Mouse (Mus musculus): Measurements from ENCODE around the gene Tfip11. TPM values are rescaled to one million over a fixed set of nuclear protein-coding genes. Genes with fewer than 3 reads are reported as not detected.
A peak's percentile ranks its signal among the peaks of the same experiment; 100 is the strongest.

Gene Tfip11
- polyA plus RNA-seq, 1 experiment, result 26.4 TPM

- no peak overlapping the region for H3K4me3 ChIP-seq (ENCODE audit: insufficient read depth, low read length)
- no peak for TF ChIP-seq POLR2A (IDR thresholded peaks at IDR 0.05; ENCODE audit: borderline replicate concordance, low read depth, low read length)
- no peak for TF ChIP-seq CTCF (IDR thresholded peaks at IDR 0.05; ENCODE audit: low read depth, low read length)
- H3K27ac ChIP-seq (ENCODE audit: insufficient read depth, low read depth, low read length), result no peak overlapping the region
- peaks cover 11% of the 10 kb centered on the region for H3K4me1 ChIP-seq (ENCODE audit: control insufficient read depth, insufficient read depth, low read length)
Observed at GRCm38 (mm10) chr5:112320379-112320778, 5.8 kb upstream of the Tfip11 start.

DNA sequence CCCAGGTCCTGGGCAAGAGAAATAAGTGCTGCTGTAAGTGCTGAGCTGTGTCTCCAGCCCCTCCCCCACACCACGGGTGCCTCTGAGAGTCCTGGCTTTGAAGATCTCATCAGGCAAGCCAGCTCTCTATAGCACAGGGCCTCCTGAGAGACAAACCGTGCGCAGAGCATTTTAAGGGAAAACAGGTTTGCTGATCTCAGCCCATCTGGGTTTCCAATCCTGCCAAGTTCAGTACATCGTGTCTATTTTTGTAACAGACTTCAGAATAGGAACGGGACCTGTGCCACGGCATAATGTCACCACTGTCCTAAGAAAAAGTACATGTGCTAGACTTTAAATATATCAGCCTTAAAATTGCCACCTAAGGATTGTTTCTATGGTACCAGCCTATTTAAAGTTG is 5.2 kb upstream of the Tfip11 start:
- peaks cover 11% of the 10 kb centered on the region for H3K4me1 ChIP-seq (ENCODE audit: control insufficient read depth, insufficient read depth, low read length)
- no peak overlapping the region for H3K27ac ChIP-seq (ENCODE audit: insufficient read depth, low read depth, low read length)
- no peak for TF ChIP-seq POLR2A (IDR thresholded peaks at IDR 0.05; ENCODE audit: borderline replicate concordance, low read depth, low read length)
- TF ChIP-seq CTCF (IDR thresholded peaks at IDR 0.05; ENCODE audit: low read depth, low read length), result no peak
- no peak overlapping the region for H3K4me3 ChIP-seq (ENCODE audit: insufficient read depth, low read length)

DNA sequence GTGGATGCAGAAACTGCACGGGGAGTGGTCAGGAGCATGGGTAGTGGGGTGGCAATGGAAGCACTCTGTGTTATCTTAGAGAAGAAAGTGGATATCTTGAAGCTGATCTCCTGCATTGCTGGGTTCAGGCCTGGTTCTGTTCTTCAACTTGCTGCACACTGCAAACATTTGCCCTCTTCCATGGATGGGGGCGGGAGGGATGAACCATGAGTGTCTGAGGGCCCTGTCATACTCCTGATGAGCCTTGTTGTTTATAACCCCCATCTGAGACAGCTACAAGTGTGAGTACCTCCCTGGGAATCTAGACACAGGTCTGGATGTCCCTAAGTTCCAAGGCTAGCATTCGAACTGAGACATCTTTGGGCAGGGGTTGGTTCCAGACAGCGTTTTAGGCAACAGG is 4.8 kb upstream of the Tfip11 start:
- Histone ChIP-seq H3K27ac (ENCODE audit: insufficient read depth, low read depth, low read length) (no peak overlapping the region), H3K4me3 (ENCODE audit: insufficient read depth, low read length) (no peak overlapping the region), H3K4me1 (ENCODE audit: control insufficient read depth, insufficient read depth, low read length) (peaks cover 11% of the 10 kb centered on the region)
- TF ChIP-seq POLR2A (IDR thresholded peaks at IDR 0.05; ENCODE audit: borderline replicate concordance, low read depth, low read length) (no peak), CTCF (IDR thresholded peaks at IDR 0.05; ENCODE audit: low read depth, low read length) (no peak)

GRCm38 (mm10) chr5:112323246-112323645 is 2.9 kb upstream of the Tfip11 start:
- H3K27ac ChIP-seq (ENCODE audit: insufficient read depth, low read depth, low read length), result no peak overlapping the region
- H3K4me1 ChIP-seq (ENCODE audit: control insufficient read depth, insufficient read depth, low read length), result peaks cover 16% of the 10 kb centered on the region
- TF ChIP-seq POLR2A (IDR thresholded peaks at IDR 0.05; ENCODE audit: borderline replicate concordance, low read depth, low read length) (no peak), CTCF (IDR thresholded peaks at IDR 0.05; ENCODE audit: low read depth, low read length) (no peak)
- no peak overlapping the region for H3K4me3 ChIP-seq (ENCODE audit: insufficient read depth, low read length)

- H3K4me3 ChIP-seq (ENCODE audit: insufficient read depth, low read length), result peak overlapping the region; percentile 60
- TF ChIP-seq CTCF (IDR thresholded peaks at IDR 0.05; ENCODE audit: low read depth, low read length) (no peak), POLR2A (IDR thresholded peaks at IDR 0.05; ENCODE audit: borderline replicate concordance, low read depth, low read length) (no peak)
- peaks cover 16% of the 10 kb centered on the region for H3K4me1 ChIP-seq (ENCODE audit: control insufficient read depth, insufficient read depth, low read length)
- H3K27ac ChIP-seq (ENCODE audit: insufficient read depth, low read depth, low read length), result peak overlapping the region; percentile 92
Observed at GRCm38 (mm10) chr5:112324637-112325545, 1.3 kb upstream of the Tfip11 start.

GRCm38 (mm10) chr5:112326446-112327009 is 370 bp downstream of the Tfip11 start:
- H3K4me3 ChIP-seq (ENCODE audit: insufficient read depth, low read length), result peak overlapping the region; percentile 98
- peaks cover 16% of the 10 kb centered on the region for H3K4me1 ChIP-seq (ENCODE audit: control insufficient read depth, insufficient read depth, low read length)
- peak overlapping the region; percentile 41; the same call in 1 of the 2 replicates for H3K27ac ChIP-seq (ENCODE audit: insufficient read depth, low read depth, low read length)
- TF ChIP-seq POLR2A (IDR thresholded peaks at IDR 0.05; ENCODE audit: borderline replicate concordance, low read depth, low read length) (no peak), CTCF (IDR thresholded peaks at IDR 0.05; ENCODE audit: low read depth, low read length) (no peak)

GRCm38 (mm10) chr5:112327854-112328253 is 1.7 kb downstream of the Tfip11 start:
- H3K4me3 ChIP-seq (ENCODE audit: insufficient read depth, low read length), result no peak overlapping the region
- H3K27ac ChIP-seq (ENCODE audit: insufficient read depth, low read depth, low read length), result no peak overlapping the region
- TF ChIP-seq CTCF (IDR thresholded peaks at IDR 0.05; ENCODE audit: low read depth, low read length), result no peak
- TF ChIP-seq POLR2A (IDR thresholded peaks at IDR 0.05; ENCODE audit: borderline replicate concordance, low read depth, low read length), result no peak
- peaks cover 16% of the 10 kb centered on the region for H3K4me1 ChIP-seq (ENCODE audit: control insufficient read depth, insufficient read depth, low read length)

DNA sequence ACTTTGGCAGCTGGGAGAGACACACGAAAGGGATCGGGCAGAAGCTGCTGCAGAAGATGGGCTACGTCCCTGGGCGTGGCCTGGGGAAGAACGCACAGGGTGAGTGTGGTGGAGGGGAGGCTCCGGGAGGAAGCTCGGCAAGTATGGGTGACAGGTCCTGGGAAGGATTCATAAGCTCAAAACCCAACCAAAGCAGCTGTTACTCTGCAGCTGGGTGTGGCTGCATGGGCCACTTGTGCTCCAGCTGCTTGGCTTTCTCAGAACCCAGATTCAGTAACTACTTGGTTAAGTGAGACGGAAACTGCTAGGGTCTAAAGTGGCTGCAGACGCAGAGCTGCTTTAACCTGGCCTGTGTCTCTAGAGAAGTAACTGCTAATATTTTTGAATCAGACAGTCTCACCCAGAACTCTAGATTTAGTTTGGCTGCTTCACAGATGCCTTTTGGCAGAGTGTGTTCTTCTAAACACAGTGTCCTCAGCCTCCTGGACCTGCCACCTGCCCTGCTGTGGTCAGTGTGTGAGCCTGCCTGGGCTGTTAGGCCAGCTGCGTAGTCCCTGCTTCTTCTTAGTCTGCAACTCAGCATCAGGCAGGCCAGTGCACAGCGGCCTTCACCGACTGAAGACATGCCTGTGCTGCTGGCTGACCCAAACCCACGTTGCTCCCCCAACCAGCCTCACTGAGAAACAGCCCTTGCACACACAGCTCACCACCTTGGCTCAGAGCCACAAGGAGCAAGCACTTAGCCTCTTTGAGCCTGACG is 3.8 kb downstream of the Tfip11 start:
- Histone ChIP-seq H3K27ac (ENCODE audit: insufficient read depth, low read depth, low read length) (no peak overlapping the region), H3K4me1 (ENCODE audit: control insufficient read depth, insufficient read depth, low read length) (peaks cover 4% of the 10 kb centered on the region; the same call in 1 of the 2 replicates), H3K4me3 (ENCODE audit: insufficient read depth, low read length) (no peak overlapping the region)
- TF ChIP-seq POLR2A (IDR thresholded peaks at IDR 0.05; ENCODE audit: borderline replicate concordance, low read depth, low read length) (no peak), CTCF (IDR thresholded peaks at IDR 0.05; ENCODE audit: low read depth, low read length) (no peak)

- no peak overlapping the region for H3K27ac ChIP-seq (ENCODE audit: insufficient read depth, low read depth, low read length)
- no peak for TF ChIP-seq POLR2A (IDR thresholded peaks at IDR 0.05; ENCODE audit: borderline replicate concordance, low read depth, low read length)
- TF ChIP-seq CTCF (IDR thresholded peaks at IDR 0.05; ENCODE audit: low read depth, low read length), result peak; percentile 70
- H3K4me1 ChIP-seq (ENCODE audit: control insufficient read depth, insufficient read depth, low read length), result peaks cover 4% of the 10 kb centered on the region
- no peak overlapping the region for H3K4me3 ChIP-seq (ENCODE audit: insufficient read depth, low read length)
Observed at GRCm38 (mm10) chr5:112335473-112335872, 9.3 kb downstream of the Tfip11 start.
